In the genomic region with DNA sequence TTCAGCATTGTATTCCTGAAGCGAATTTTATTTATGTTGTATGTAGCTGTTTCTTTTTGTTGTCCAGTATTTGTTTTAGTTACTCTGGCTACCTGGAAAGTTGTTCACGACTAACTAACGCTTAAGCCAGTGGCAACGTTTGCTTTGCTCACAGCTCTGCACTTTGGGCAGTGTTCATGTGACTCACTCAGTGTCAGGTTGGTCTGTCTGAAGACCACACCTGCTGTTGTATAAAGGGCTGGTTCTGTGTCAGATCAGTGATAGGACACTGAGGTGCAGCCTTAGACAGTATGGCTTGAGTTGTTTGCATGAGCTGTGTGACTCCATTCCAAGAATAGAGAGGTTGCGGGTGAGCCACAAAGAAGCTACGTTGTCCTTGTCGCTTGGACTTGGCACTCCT, we compare ENCODE assay signal across 27 mouse cellular contexts. TPM values are rescaled to one million over a fixed set of nuclear protein-coding genes. Genes with fewer than 3 reads are reported as not detected.
DNase-seq lines count a peak whose midpoint lies in the region; ATAC-seq and TF ChIP-seq lines count a peak whose summit lies in the region.
"Had no signal": no experiment of that assay in that cellular context is flagged by ENCODE, and none has a peak within 500 bp of the region (broad histone marks: within the 10 kb centered on the region; RNA-seq: fewer than 3 reads in every experiment).

No protein-coding gene starts in this region.

- H3K9ac ChIP-seq in intestine, embryonic 15.5 days, result no peak overlapping the region
- no peak overlapping the region for H3K9ac ChIP-seq in intestine, postnatal 0 days (ENCODE audit: low read depth, low read length)
- no peak overlapping the region for H3K9ac ChIP-seq in liver, postnatal 0 days (replicated peaks)
- H3K9ac ChIP-seq in heart, embryonic 11.5 days (ENCODE audit: low read depth, low read length), result no peak overlapping the region
- no peak overlapping the region for H3K9ac ChIP-seq in forebrain, embryonic 15.5 days (replicated peaks)
- H3K9ac ChIP-seq: forebrain, embryonic 13.5 days; hindbrain, embryonic 14.5 days had no signal

- no peak for TF ChIP-seq CTCF in intestine, postnatal 0 days (IDR thresholded peaks at IDR 0.05; ENCODE audit: low read depth)
- no peak for TF ChIP-seq CTCF in liver, postnatal 0 days (IDR thresholded peaks at IDR 0.05; ENCODE audit: low read depth)

- intact Hi-C loops in left cerebral cortex, postnatal 25 days (cut with DNase I), result no loop called here

- WGBS in intestine, embryonic 15.5 days, result 69% methylated on average over 7 of the region's 7 CpGs
- WGBS in intestine, postnatal 0 days, result 43% methylated on average over 7 of the region's 7 CpGs
- 73% methylated on average over 7 of the region's 7 CpGs for WGBS in liver, postnatal 0 days (ENCODE audit: insufficient replicate concordance)
- WGBS in heart, embryonic 11.5 days (ENCODE audit: insufficient replicate concordance), result 85% methylated on average over 7 of the region's 7 CpGs
- WGBS in forebrain, embryonic 15.5 days, result 81% methylated on average over 7 of the region's 7 CpGs

- peak; percentile 25 to 39 for DNase-seq in kidney, postnatal 36 days
- no peak for DNase-seq in kidney, adult 11 months
- no peak for DNase-seq in liver, postnatal 0 days
- no peak for DNase-seq in left cerebral cortex, postnatal 25 days (ENCODE audit: low spot score in 2 of 2)
- DNase-seq: adrenal gland, postnatal 10 days; adrenal gland, postnatal 36 days; B cell, adult 2 months; cerebellum, adult 18-20 months; cerebellum, adult 9-10 months; cerebellum, postnatal 14 days; gastrocnemius, postnatal 10 days; gastrocnemius, postnatal 36 days; heart, adult 2 months; heart, postnatal 36 days had no signal

- no peaks in the 10 kb centered on the region for H3K9me3 ChIP-seq in intestine, embryonic 15.5 days
- H3K9me3 ChIP-seq in intestine, postnatal 0 days (ENCODE audit: control insufficient read depth), result no peaks in the 10 kb centered on the region
- no peaks in the 10 kb centered on the region for H3K9me3 ChIP-seq in liver, postnatal 0 days (ENCODE audit: low read length)
- H3K9me3 ChIP-seq in heart, embryonic 11.5 days (replicated peaks; ENCODE audit: control insufficient read depth, low read length), result no peaks in the 10 kb centered on the region
- no peaks in the 10 kb centered on the region for H3K9me3 ChIP-seq in forebrain, embryonic 15.5 days
- H3K9me3 ChIP-seq: forebrain, embryonic 10.5 days; forebrain, embryonic 13.5 days; G1E; heart, embryonic 10.5 days; hindbrain, embryonic 10.5 days had no signal

- no peak overlapping the region for H3K4me3 ChIP-seq in intestine, embryonic 15.5 days (replicated peaks)
- H3K4me3 ChIP-seq in intestine, postnatal 0 days (ENCODE audit: low read depth, low read length), result no peak overlapping the region
- H3K4me3 ChIP-seq in liver, postnatal 0 days (ENCODE audit: low read depth, low read length), result no peak overlapping the region
- H3K4me3 ChIP-seq in heart, embryonic 11.5 days (ENCODE audit: low read depth, low read length), result no peak overlapping the region
- no peak overlapping the region for H3K4me3 ChIP-seq in forebrain, embryonic 15.5 days
- H3K4me3 ChIP-seq: forebrain, embryonic 10.5 days; forebrain, embryonic 13.5 days; heart, adult 2 months; heart, embryonic 10.5 days; hindbrain, embryonic 10.5 days had no signal

- ATAC-seq in intestine, embryonic 15.5 days, result peak; percentile 64
- peak; percentile 90 for ATAC-seq in intestine, postnatal 0 days
- peak; percentile 46 for ATAC-seq in liver, postnatal 0 days
- no peak for ATAC-seq in heart, embryonic 11.5 days (replicated peaks; ENCODE audit: insufficient number of reproducible peaks, low FRiP score, low TSS enrichment)
- no peak for ATAC-seq in forebrain, embryonic 15.5 days (replicated peaks)
- ATAC-seq: forebrain, embryonic 13.5 days; hindbrain, postnatal 0 days; Patski had no signal

- H3K27me3 ChIP-seq in intestine, embryonic 15.5 days (replicated peaks), result no peaks in the 10 kb centered on the region
- H3K27me3 ChIP-seq in intestine, postnatal 0 days (replicated peaks; ENCODE audit: control insufficient read depth, insufficient read depth, low read length), result no peaks in the 10 kb centered on the region
- H3K27me3 ChIP-seq in liver, postnatal 0 days (ENCODE audit: insufficient read depth, low read length), result no peaks in the 10 kb centered on the region
- no peaks in the 10 kb centered on the region for H3K27me3 ChIP-seq in heart, embryonic 11.5 days (ENCODE audit: control insufficient read depth, insufficient read depth, low read length)
- H3K27me3 ChIP-seq in forebrain, embryonic 15.5 days, result no peaks in the 10 kb centered on the region
- H3K27me3 ChIP-seq: CH12.LX; forebrain, embryonic 13.5 days; Patski had no signal

- H3K36me3 ChIP-seq in intestine, embryonic 15.5 days, result no peaks in the 10 kb centered on the region
- H3K36me3 ChIP-seq in intestine, postnatal 0 days (ENCODE audit: control insufficient read depth, insufficient read depth), result no peaks in the 10 kb centered on the region
- H3K36me3 ChIP-seq in liver, postnatal 0 days (replicated peaks; ENCODE audit: insufficient read depth, low read length), result no peaks in the 10 kb centered on the region
- H3K36me3 ChIP-seq in heart, embryonic 11.5 days (ENCODE audit: control insufficient read depth, insufficient read depth, low read length), result no peaks in the 10 kb centered on the region
- no peaks in the 10 kb centered on the region for H3K36me3 ChIP-seq in forebrain, embryonic 15.5 days
- H3K36me3 ChIP-seq: heart, embryonic 10.5 days had no signal

- no peak overlapping the region for H3K4me2 ChIP-seq in intestine, embryonic 15.5 days (replicated peaks)
- no peak overlapping the region for H3K4me2 ChIP-seq in intestine, postnatal 0 days (replicated peaks; ENCODE audit: low read depth)
- no peak overlapping the region for H3K4me2 ChIP-seq in liver, postnatal 0 days (ENCODE audit: low read depth, low read length)
- H3K4me2 ChIP-seq in heart, embryonic 11.5 days, result no peak overlapping the region
- no peak overlapping the region for H3K4me2 ChIP-seq in forebrain, embryonic 15.5 days (replicated peaks)
- H3K4me2 ChIP-seq: forebrain, embryonic 13.5 days; hindbrain, embryonic 14.5 days had no signal

- H3K27ac ChIP-seq in intestine, embryonic 15.5 days, result no peak overlapping the region
- peak overlapping the region; percentile 31; the same call in 1 of the 2 replicates for H3K27ac ChIP-seq in intestine, postnatal 0 days (ENCODE audit: low read depth, low read length)
- H3K27ac ChIP-seq in liver, postnatal 0 days (ENCODE audit: low read depth), result peak overlapping the region; percentile 5; the same call in 1 of the 2 replicates
- no peak overlapping the region for H3K27ac ChIP-seq in heart, embryonic 11.5 days (ENCODE audit: low read depth, low read length)
- no peak overlapping the region for H3K27ac ChIP-seq in forebrain, embryonic 15.5 days (replicated peaks)
- H3K27ac ChIP-seq: forebrain, embryonic 10.5 days; forebrain, embryonic 13.5 days; heart, adult 2 months; heart, embryonic 10.5 days; hindbrain, embryonic 10.5 days; hindbrain, embryonic 14.5 days; hindbrain, postnatal 0 days had no signal

- H3K4me1 ChIP-seq in intestine, embryonic 15.5 days (replicated peaks), result peaks cover 18% of the 10 kb centered on the region
- H3K4me1 ChIP-seq in intestine, postnatal 0 days (replicated peaks; ENCODE audit: control insufficient read depth, insufficient read depth, low read length), result peaks cover 28% of the 10 kb centered on the region
- H3K4me1 ChIP-seq in liver, postnatal 0 days (ENCODE audit: insufficient read depth), result peaks cover 43% of the 10 kb centered on the region
- peaks cover 14% of the 10 kb centered on the region for H3K4me1 ChIP-seq in heart, embryonic 11.5 days (ENCODE audit: control insufficient read depth, insufficient read depth, low read length)
- peaks cover 14% of the 10 kb centered on the region for H3K4me1 ChIP-seq in forebrain, embryonic 15.5 days

- no peak for TF ChIP-seq EP300 in liver, postnatal 0 days (IDR thresholded peaks at IDR 0.05; ENCODE audit: low read depth)

RNA-seq across cellular contexts. Expression of a gene that starts 6.5 kb away (rescaled TPM):
- polyA plus RNA-seq in intestine, embryonic 15.5 days (2015; fragmentation: Nextera tagmentation; extraction: Ambion mirVana), result 9.4 and 11.8 TPM in 2 replicates
- 6.8 and 7.7 TPM in 2 replicates for polyA plus RNA-seq in intestine, postnatal 0 days (2015; fragmentation: Nextera tagmentation; extraction: Ambion mirVana)
- 4.6 and 5.1 TPM in 2 replicates for polyA plus RNA-seq in liver, postnatal 0 days (2015; fragmentation: Nextera tagmentation; extraction: Ambion mirVana)
- polyA plus RNA-seq in heart, embryonic 11.5 days (2014; fragmentation: Nextera tagmentation; extraction: Ambion mirVana), result 7.5 and 8.1 TPM in 2 replicates
- total RNA-seq in left cerebral cortex, postnatal 25 days (2021), result 10 to 100 TPM; 19.5 to 21.5 TPM
- 7.6 and 8.0 TPM in 2 replicates for polyA plus RNA-seq in forebrain, embryonic 15.5 days (2015; fragmentation: Nextera tagmentation; extraction: Ambion mirVana)

Comparison
In these comparisons a context has a peak if more than half of its experiments do, and no peak if none do; other contexts are left out.
1. DNase-seq: peak in kidney, postnatal 36 days (2 of 2); none in kidney, adult 11 months (single experiment), liver, postnatal 0 days (single experiment) and left cerebral cortex, postnatal 25 days (0 of 2).
2. H3K27ac ChIP-seq: peak in intestine, postnatal 0 days (single experiment) and liver, postnatal 0 days (single experiment); none in intestine, embryonic 15.5 days (single experiment), heart, embryonic 11.5 days (single experiment) and forebrain, embryonic 15.5 days (single experiment).
3. ATAC-seq: peak in intestine, embryonic 15.5 days (single experiment), intestine, postnatal 0 days (single experiment) and liver, postnatal 0 days (single experiment); none in heart, embryonic 11.5 days (single experiment) and forebrain, embryonic 15.5 days (single experiment).